Mouse (Mus musculus): ENCODE measurements around the gene Prrx1. TPM values are rescaled to one million over a fixed set of nuclear protein-coding genes. Genes with fewer than 3 reads are reported as not detected.

Prrx1 gene
- polyA plus RNA-seq, 1 experiment = 1.9 TPM

DNA sequence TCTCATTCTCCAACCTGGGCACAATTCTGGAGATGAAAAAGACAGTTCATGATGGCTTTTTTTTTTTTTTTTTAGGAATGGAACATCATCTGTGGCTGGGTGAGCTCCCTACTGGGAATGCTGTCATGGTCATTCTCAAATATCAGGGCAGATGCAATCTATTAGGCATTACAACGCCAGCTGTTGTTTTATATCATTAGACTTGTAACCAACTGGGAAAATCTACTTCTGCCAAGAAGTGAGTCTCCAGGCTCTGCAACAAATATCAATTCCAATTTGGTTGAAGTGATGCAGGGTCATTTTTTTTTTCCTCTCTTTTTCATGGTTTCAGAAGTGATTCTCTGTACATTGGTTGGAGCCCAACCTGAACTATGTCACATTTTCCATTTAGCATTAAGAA is 91.7 kb downstream of the Prrx1 start:
- H3K36me3 ChIP-seq (ENCODE audit: control insufficient read depth, insufficient read depth, low read length) = no peaks in the 10 kb centered on the region
- 94% methylated on average over 1 of the region's 1 CpGs for WGBS
- TF ChIP-seq CTCF (IDR thresholded peaks at IDR 0.05; ENCODE audit: borderline replicate concordance, control insufficient read depth, extremely low read depth, insufficient read depth, low read length, poor library complexity) (no peak), POLR2A (IDR thresholded peaks at IDR 0.05; ENCODE audit: control insufficient read depth, extremely low read depth, insufficient read depth, low read length, poor library complexity) (no peak)
- DNase-seq = no peak
- no peak overlapping the region for H3K4me3 ChIP-seq (ENCODE audit: control insufficient read depth, insufficient read depth, low read length)
- no peak overlapping the region for H3K27ac ChIP-seq (ENCODE audit: control insufficient read depth, insufficient read depth, low read length)
- no peaks in the 10 kb centered on the region for H3K27me3 ChIP-seq (ENCODE audit: control insufficient read depth, insufficient read depth, low read length)
- no peaks in the 10 kb centered on the region for H3K4me1 ChIP-seq (replicated peaks; ENCODE audit: control insufficient read depth, insufficient read depth, low read length)

DNA sequence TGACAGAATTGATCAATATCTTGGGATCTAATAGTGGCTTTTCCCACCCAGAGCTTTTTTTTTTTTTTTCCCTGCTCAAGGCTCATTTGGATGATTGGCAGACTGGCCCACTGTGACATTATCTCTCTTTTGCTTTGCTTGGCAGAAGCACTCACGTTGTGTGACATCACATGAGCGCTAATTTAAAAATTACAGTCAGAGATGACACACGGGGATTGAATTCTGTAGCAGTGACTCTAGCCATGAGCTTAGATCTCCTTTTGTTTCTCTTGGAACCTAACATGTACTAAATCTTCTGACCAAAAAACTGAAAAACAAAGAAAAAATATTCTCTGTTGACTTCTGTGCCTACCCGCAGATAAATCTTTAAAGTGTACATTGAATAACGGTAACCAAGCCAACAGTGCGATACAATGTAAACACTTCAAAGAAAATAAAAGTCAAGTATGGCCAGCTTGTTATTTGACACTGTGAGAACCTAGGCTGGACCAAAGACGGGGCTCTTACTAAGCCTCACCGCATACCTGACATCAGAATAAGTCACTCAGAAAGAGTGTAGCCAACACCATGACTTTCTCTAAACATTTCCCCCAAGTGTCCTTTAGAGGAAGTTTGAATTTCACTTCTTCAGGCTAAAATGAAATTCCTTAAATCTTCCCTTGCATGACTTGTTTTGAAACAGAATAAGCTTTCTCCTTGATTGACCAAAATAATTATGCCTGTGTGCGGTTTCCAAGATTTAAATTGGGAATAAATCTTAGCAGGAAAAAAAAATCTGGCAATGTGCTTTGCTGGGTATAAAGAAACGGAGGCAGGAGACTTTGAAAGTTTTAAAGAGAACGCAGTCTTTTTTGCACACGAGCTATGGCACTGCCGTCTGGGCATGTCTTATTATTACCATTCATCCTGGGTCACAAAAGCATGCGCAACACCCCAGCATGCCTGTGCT is 104.3 kb downstream of the Prrx1 start:
- DNase-seq = no peak
- TF ChIP-seq CTCF (IDR thresholded peaks at IDR 0.05; ENCODE audit: borderline replicate concordance, control insufficient read depth, extremely low read depth, insufficient read depth, low read length, poor library complexity) = no peak
- no peak for TF ChIP-seq POLR2A (IDR thresholded peaks at IDR 0.05; ENCODE audit: control insufficient read depth, extremely low read depth, insufficient read depth, low read length, poor library complexity)
- WGBS = 92% methylated on average over 14 of the region's 14 CpGs
- H3K4me3 ChIP-seq (ENCODE audit: control insufficient read depth, insufficient read depth, low read length) = no peak overlapping the region
- H3K36me3 ChIP-seq (ENCODE audit: control insufficient read depth, insufficient read depth, low read length) = no peaks in the 10 kb centered on the region
- no peak overlapping the region for H3K27ac ChIP-seq (ENCODE audit: control insufficient read depth, insufficient read depth, low read length)
- no peaks in the 10 kb centered on the region for H3K4me1 ChIP-seq (replicated peaks; ENCODE audit: control insufficient read depth, insufficient read depth, low read length)
- no peaks in the 10 kb centered on the region for H3K27me3 ChIP-seq (ENCODE audit: control insufficient read depth, insufficient read depth, low read length)

DNA sequence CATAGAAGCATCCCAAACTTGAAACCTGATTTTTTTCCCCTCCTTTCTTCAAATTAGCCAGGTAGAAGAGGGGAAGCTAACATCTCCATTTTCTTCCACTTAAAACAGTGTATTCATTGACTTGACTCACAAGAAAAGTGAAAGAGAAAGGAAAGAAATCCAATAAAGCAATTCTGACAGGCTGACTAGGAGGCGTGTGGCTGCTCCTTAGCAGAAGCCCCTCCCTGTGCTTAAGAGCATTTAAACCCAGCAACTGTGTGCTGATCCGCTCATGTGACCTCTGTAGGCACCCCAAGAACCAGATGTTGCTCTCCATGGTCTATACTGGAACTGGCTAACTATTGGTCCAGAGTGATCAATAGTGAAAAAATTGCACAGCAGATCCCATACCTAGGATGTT is 114.7 kb downstream of the Prrx1 start:
- Histone ChIP-seq H3K27ac (ENCODE audit: control insufficient read depth, insufficient read depth, low read length) (no peak overlapping the region), H3K4me1 (replicated peaks; ENCODE audit: control insufficient read depth, insufficient read depth, low read length) (no peaks in the 10 kb centered on the region), H3K36me3 (ENCODE audit: control insufficient read depth, insufficient read depth, low read length) (no peaks in the 10 kb centered on the region), H3K4me3 (ENCODE audit: control insufficient read depth, insufficient read depth, low read length) (no peak overlapping the region), H3K27me3 (ENCODE audit: control insufficient read depth, insufficient read depth, low read length) (no peaks in the 10 kb centered on the region)
- DNase-seq = no peak
- 65% methylated on average over 2 of the region's 2 CpGs for WGBS
- no peak for TF ChIP-seq POLR2A (IDR thresholded peaks at IDR 0.05; ENCODE audit: control insufficient read depth, extremely low read depth, insufficient read depth, low read length, poor library complexity)
- TF ChIP-seq CTCF (IDR thresholded peaks at IDR 0.05; ENCODE audit: borderline replicate concordance, control insufficient read depth, extremely low read depth, insufficient read depth, low read length, poor library complexity) = no peak

DNA sequence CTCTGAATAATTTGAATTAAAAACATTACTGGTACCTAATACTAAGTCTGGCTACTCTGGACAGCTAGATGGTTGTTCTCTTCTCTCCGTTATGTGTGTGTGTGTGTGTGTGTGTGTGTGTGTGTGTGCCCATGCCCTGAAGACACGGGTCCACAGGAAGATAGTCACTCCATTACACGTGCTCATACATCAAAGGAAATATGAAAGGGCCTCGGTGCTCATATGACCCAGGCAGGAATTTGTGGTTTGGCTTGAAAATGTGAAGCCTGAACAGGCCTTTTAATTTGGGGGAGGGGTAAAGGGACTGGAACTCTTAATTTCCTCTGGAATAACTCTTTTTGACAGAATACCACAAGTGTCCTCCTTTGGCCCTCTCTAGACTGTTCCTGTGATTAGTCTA is 115.5 kb downstream of the Prrx1 start:
- H3K4me1 ChIP-seq (replicated peaks; ENCODE audit: control insufficient read depth, insufficient read depth, low read length) = no peaks in the 10 kb centered on the region
- TF ChIP-seq POLR2A (IDR thresholded peaks at IDR 0.05; ENCODE audit: control insufficient read depth, extremely low read depth, insufficient read depth, low read length, poor library complexity) = no peak
- no peak for TF ChIP-seq CTCF (IDR thresholded peaks at IDR 0.05; ENCODE audit: borderline replicate concordance, control insufficient read depth, extremely low read depth, insufficient read depth, low read length, poor library complexity)
- no peak overlapping the region for H3K27ac ChIP-seq (ENCODE audit: control insufficient read depth, insufficient read depth, low read length)
- 10% methylated on average over 4 of the region's 4 CpGs for WGBS
- no peak for DNase-seq
- H3K27me3 ChIP-seq (ENCODE audit: control insufficient read depth, insufficient read depth, low read length) = no peaks in the 10 kb centered on the region
- H3K4me3 ChIP-seq (ENCODE audit: control insufficient read depth, insufficient read depth, low read length) = no peak overlapping the region
- H3K36me3 ChIP-seq (ENCODE audit: control insufficient read depth, insufficient read depth, low read length) = no peaks in the 10 kb centered on the region

Other genes with a start within 250 kb of the Prrx1 start
- gene Mroh9, start 228.0 kb downstream of the Prrx1 start, polyA plus RNA-seq (2012; rRNA removed) = not detected in 2 replicates
- 2.0 and 2.2 TPM in 2 replicates for gene Gorab, start 90.0 kb upstream of the Prrx1 start, polyA plus RNA-seq (2012; rRNA removed)